Mouse (Mus musculus) adrenal gland, postnatal 14 days (tissue): ENCODE measurements around the gene Foxk1. TPM values are rescaled to one million over a fixed set of nuclear protein-coding genes. Genes with fewer than 3 reads are reported as not detected.

ENCODE experiments used
- DNase-seq: peaks from one replicate; pipeline ENCODE4 v3.0.0; 2021; ENCODE audit warnings: mixed read lengths
- long read RNA-seq, 2 experiments: library from polyadenylated mRNA; stranded (forward); transcript quantifications; one replicate each; pipeline ENCODE4 v2.0.0; 2021
- total RNA-seq: library from RNA; stranded (reverse); gene quantifications from 2 replicates; pipeline ENCODE4 v1.2.3, GENCODE M21; 2021

Gene Foxk1
- 20.2 and 26.4 TPM in 2 replicates for total RNA-seq
- long read RNA-seq, experiment 1, partial matches to known transcripts, result 0 of 1 reads
- long read RNA-seq, experiment 1, other reads (novel, unspliced or antisense), result 1 of 1 reads
- long read RNA-seq, experiment 2, full-length matches to known transcripts, result 2 of 6 reads
- long read RNA-seq, experiment 2, partial matches to known transcripts, result 0 of 6 reads
- long read RNA-seq, experiment 2, other reads (novel, unspliced or antisense), result 4 of 6 reads

- DNase-seq, result peak; percentile 95
These were observed at the start of gene Foxk1 for GRCm38 (mm10) chr5:142400981-142401640. Gene Foxk1, plus strand, starts transcription at chr5:142401497.

DNA sequence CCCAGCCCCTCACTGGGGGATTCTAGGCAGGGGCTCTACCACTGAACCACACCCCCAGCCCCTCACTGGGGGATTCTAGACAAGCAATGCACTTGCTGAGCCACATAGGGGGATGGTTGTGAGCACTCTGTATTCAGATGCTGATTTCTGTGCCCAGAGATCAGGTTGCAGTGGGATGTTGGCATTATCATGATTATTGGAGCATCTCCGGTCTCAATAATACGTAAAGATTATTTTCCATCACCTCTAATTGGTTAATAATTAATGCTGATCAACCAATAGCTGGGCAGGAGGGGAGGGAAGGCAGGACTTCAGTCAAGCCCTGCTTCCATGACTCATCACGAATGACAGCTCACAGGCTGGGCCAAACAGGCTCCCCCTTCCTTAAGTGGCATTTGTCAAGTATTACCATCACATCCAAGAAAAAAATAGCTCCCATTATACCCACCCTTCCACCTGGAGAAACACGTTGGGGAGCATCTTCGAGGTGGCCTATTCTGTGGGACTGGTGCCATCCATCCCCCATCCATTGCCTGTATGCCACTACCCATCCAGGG lies 48.9 kb upstream of the Foxk1 start:
- peak; percentile 53 for DNase-seq

- peak; percentile 88 for DNase-seq
These were observed 46.2 kb upstream of the Foxk1 start for GRCm38 (mm10) chr5:142355144-142355543.

DNA sequence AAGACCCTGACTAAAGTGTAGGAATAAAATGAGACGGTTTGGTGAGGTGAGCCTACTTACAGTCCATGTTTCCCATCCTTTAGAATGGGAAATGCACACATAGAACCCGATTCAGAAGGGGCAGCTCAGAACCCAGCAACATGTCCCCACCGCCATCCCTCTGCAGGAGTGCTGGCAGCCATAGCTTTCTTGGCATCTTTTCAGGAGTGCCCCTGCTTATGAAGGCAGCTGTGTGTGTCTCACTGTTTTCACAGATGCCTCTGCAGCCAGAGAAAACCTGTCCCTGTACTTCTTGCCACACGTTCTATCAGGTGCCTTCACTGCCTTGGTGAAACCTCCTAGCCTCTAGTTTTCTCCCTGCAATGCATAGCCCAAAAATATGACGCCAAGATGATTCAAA lies 40.1 kb upstream of the Foxk1 start:
- no peak for DNase-seq

DNA sequence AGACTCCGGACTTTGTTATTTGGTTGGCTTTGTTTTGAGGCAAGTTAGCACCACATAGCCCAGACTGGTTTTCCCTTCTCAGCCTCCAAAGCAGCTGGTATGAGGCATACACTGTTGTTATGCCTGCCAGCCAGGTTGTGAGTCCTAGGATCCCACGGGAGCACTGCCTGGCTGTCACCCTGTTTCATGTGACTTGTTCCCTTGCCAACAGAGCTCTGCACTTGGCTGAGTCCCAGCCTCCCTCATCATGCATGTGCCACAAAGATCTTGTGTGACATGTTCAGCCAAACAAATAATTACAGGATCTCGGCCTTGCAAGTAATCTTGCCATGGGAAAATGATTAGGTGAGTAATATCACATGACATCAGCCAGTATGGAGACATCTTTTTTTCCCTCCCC lies 38.4 kb upstream of the Foxk1 start:
- DNase-seq, result peak; percentile 87

DNA sequence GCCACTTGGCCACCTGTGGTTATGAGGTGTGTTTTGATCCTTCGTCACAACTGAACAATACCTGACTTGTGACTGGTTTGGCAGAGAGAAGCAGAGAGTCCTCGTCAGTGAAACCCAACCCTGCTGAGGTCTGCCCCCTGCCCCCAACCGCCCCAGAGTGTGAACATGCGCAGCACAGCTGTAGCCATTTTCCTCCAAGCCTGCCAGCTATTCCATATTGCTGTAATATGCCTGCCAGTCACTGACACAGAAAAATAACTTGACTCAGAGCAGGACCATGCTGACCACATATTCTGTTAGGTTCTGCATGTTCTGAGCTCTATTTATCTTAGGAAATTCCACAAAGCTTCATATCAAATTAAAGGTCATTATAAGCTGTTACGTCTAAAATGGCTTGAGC lies 37.2 kb upstream of the Foxk1 start:
- DNase-seq, result no peak

DNA sequence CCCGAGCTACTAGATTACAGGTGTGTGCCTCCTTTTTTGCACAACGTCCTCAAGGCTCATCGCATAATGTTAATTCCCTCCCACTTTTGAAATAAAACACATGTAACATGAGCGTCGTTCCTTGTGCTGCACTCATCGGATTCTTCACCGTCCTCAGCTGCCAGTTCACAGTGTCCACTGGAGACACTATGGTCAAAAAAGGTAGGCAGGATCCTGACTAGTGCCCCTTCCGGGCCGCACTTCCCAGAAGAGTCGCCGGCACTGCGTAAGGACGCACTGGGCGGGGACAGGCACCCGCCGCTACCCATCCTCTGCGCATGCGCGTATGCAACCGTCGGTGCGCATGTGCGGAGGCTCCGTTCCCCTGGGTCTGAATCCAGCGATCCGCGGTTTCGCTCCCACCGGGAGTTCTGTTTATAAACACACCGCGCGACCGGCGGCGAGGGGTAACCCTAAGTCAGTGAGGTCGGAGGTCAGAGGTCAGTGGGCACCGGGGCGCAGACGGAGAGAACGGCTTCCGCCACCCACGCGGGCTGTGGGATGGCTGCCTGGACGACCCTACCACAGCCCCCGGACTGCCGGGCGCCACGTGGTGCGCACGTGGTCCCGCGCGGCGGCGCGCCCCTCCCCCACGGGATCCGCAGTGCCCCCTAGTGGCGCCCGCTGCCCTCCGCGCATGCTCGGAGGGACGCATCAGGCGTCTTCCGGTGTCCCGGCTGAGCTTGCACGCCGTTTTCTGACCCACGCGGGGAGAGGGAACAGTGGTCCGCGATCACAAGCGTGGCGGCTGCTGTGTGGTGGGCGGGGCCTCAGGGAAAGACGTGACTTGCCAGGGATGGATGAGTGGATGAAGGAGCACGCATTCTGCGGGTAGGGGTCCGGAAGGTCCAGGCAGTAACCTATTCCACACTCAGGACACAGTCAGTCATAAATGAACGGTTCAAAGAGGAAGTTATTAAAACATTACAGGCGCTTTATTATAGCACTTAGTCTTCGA lies 33.9 kb upstream of the Foxk1 start:
- peak; percentile 99 for DNase-seq

DNA sequence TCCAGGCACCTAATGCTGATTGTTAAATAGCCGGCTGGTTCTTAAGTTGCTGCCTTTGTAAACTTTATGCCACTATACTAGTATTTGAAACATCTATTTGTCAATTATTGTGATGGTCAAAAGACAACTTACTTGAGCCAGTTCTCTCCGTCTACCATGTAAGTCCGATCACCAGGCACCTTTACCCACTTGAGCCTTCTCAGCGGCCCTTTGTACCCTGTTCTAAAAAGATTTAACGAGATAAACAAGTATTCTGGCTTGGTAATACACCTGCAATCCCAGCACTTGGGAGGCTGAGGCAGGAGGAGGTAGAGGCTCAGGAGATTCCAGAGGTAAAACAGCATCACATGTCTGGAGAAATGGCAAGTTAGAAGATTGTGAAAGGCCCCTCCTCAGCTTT lies 33.2 kb upstream of the Foxk1 start:
- no peak for DNase-seq

DNA sequence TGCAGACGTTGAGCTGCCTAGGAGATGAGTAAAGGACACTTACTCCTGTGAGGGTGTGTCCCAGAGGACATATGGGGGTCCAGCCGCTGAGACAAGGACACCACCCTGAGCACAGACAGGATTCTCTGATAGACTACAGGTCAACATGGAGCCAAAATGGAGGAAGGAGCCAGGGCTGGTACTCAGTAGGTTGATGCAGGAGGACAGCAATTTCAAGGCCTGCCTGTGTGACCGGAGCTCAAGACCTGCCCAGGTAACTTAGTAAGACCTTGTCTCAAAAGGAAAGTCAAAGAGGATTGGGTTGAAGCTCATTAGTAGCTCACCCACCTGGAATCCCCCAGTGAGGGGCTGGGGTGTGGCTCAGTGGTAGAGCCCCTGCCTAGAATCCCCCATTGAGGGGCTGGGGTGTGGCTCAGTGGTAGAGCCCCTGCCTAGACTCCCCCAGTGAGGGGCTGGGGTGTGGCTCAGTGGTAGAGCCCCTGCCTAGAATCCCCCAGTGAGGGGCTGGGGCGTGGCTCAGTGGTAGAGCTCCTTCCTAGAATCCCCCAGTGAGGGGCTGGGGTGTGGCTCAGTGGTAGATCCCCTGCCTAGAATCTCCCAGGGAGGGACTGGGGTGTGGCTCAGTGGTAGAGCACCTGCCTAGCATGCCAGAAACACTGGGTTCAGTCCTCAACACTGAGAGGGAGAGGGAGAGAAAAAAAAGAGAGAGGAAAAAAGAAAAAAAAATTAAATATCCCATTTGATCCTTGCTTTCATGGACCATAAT lies 30.7 kb upstream of the Foxk1 start:
- no peak for DNase-seq

- DNase-seq, result peak; percentile 28
These were observed 29.8 kb upstream of the Foxk1 start for GRCm38 (mm10) chr5:142371172-142372155.

- DNase-seq, result no peak
These were observed 29.1 kb upstream of the Foxk1 start for GRCm38 (mm10) chr5:142372207-142372606.

- DNase-seq, result no peak
These were observed 27.0 kb upstream of the Foxk1 start for GRCm38 (mm10) chr5:142374343-142374742.

DNA sequence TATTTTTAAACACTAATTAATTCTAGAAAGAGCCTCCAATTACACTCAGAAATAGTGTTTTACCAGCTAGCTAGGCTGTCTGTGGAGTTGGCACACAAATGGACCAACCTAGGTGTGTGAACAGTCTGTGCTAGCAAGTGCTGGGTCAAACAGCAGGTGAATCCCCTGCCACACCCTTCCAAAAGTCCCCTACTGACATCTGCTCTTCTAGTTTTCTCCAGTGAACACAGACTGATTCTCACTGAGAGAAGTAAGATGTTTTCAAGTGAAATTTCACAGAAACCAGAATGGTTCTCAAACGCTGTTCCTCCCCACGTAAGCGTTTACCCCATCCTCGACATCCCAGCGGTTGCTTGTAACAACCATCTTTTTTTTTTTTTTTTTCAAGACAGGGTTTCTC lies 25.7 kb upstream of the Foxk1 start:
- DNase-seq, result no peak

DNA sequence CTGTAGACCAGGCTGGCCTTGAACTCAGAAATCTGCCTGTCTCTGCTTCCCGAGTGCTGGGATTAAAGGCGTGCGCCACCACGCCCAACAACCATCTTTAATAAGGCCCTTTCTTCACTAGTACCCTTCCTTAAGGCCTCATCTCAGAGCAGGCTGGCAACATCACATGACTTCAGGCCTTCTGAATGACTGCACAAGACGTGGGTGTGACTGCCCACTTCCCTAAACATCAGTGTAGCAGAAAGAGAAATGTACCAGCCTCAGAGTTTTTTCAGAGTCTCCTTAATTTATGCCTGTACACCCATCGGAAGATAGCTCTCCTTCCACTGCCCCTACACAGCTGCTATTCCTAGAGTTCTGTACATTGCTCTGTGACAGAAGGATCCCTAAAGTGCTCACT lies 25.2 kb upstream of the Foxk1 start:
- DNase-seq, result no peak

- no peak for DNase-seq
These were observed 23.2 kb upstream of the Foxk1 start for GRCm38 (mm10) chr5:142378068-142378467.

- no peak for DNase-seq
These were observed 20.8 kb upstream of the Foxk1 start for GRCm38 (mm10) chr5:142380491-142380890.

- peak; percentile 66 for DNase-seq
These were observed 16.2 kb upstream of the Foxk1 start for GRCm38 (mm10) chr5:142384911-142385660.

DNA sequence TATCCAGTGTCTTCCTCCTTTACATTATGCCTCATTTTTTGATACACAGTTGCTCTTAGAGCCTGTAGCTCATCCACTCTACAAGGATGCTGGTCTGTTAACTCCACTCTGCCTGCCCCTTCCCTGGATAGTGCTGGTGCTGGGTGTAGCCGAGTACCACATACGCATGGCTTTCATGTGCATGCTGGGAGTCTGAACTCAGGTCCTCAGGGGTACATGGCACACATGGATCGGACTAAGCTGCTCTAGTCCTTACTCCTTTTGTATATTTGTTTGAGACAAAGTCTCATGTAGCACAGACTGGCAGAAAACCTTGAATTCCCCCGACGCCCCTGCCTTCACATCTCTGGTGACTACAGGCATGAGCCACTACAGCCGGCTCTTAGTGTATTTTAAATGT lies 15.0 kb upstream of the Foxk1 start:
- no peak for DNase-seq

- DNase-seq, result peak; percentile 16
These were observed 14.3 kb upstream of the Foxk1 start for GRCm38 (mm10) chr5:142386784-142387680.
